Mouse (Mus musculus): ENCODE measurements around the gene Mapkapk5.

The Mapkapk5 gene

GRCm38 (mm10) chr5:121545793-121546529 lies at the start of gene Mapkapk5:
Gene Mapkapk5, minus strand, starts transcription at chr5:121545905.
- DNase-seq: peak; percentile 97

- no peak for DNase-seq
Observed at GRCm38 (mm10) chr5:121594714-121595313, 49.1 kb upstream of the Mapkapk5 start.

- DNase-seq: peak; percentile 65
Observed at GRCm38 (mm10) chr5:121593451-121594401, 48.0 kb upstream of the Mapkapk5 start, which contains the start of gene Aldh2. Gene Aldh2, minus strand, starts transcription at chr5:121593824.

- no peak for DNase-seq
Observed at GRCm38 (mm10) chr5:121592816-121593407, 47.2 kb upstream of the Mapkapk5 start.

GRCm38 (mm10) chr5:121592064-121592815 lies 46.5 kb upstream of the Mapkapk5 start:
- no peak for DNase-seq

GRCm38 (mm10) chr5:121591417-121592063 lies 45.8 kb upstream of the Mapkapk5 start:
- no peak for DNase-seq

GRCm38 (mm10) chr5:121589928-121590327 lies 44.2 kb upstream of the Mapkapk5 start:
- no peak for DNase-seq

GRCm38 (mm10) chr5:121586400-121587039 lies 40.8 kb upstream of the Mapkapk5 start:
- DNase-seq: no peak

- DNase-seq: no peak
Observed at GRCm38 (mm10) chr5:121585699-121586098, 40.0 kb upstream of the Mapkapk5 start.

- no peak for DNase-seq
Observed at GRCm38 (mm10) chr5:121585005-121585404, 39.3 kb upstream of the Mapkapk5 start.

- peak; percentile 77 for DNase-seq
Observed at GRCm38 (mm10) chr5:121583765-121584501, 38.2 kb upstream of the Mapkapk5 start.

- no peak for DNase-seq
Observed at GRCm38 (mm10) chr5:121581945-121582344, 36.2 kb upstream of the Mapkapk5 start.

GRCm38 (mm10) chr5:121576927-121577488 lies 31.3 kb upstream of the Mapkapk5 start:
- DNase-seq: no peak

- DNase-seq: no peak
Observed at GRCm38 (mm10) chr5:121575867-121576266, 30.2 kb upstream of the Mapkapk5 start.

GRCm38 (mm10) chr5:121574145-121574544 lies 28.4 kb upstream of the Mapkapk5 start:
- no peak for DNase-seq

GRCm38 (mm10) chr5:121570787-121571186 lies 25.1 kb upstream of the Mapkapk5 start:
- no peak for DNase-seq

GRCm38 (mm10) chr5:121569881-121570420 lies 24.2 kb upstream of the Mapkapk5 start:
- DNase-seq: no peak

- no peak for DNase-seq
Observed at GRCm38 (mm10) chr5:121566035-121566681, 20.5 kb upstream of the Mapkapk5 start.

GRCm38 (mm10) chr5:121564468-121564895 lies 18.8 kb upstream of the Mapkapk5 start:
- DNase-seq: peak; percentile 68

Data from cerebellum, adult 9-10 months (tissue).